Mouse (Mus musculus) A20 (cell line): Measurements from ENCODE around the gene Syt11.
"Not testable (repeated sequence)": the region's sequence is repeated elsewhere in the genome, so short reads cannot be mapped to it uniquely, and the experiment has no call there.

Experiments
- DNase-seq: peaks from one replicate; pipeline ENCODE4 v3.0.0-alpha.2; 2011; ENCODE audit warnings: low read depth, low spot score

The Syt11 gene

GRCm38 (mm10) chr3:88774939-88775841 is at the start of gene Syt11:
Gene Syt11 (minus strand): TSS chr3:88775164.
- DNase-seq, result peak; percentile 67

- DNase-seq, result no peak
Observed at GRCm38 (mm10) chr3:88803910-88804540, 29.1 kb upstream of the Syt11 start.

- not testable (repeated sequence) for DNase-seq
Observed at GRCm38 (mm10) chr3:88797507-88797906, 22.5 kb upstream of the Syt11 start.

GRCm38 (mm10) chr3:88788033-88788432 is 13.1 kb upstream of the Syt11 start:
- not testable (repeated sequence) for DNase-seq

- DNase-seq, result not testable (repeated sequence)
Observed at GRCm38 (mm10) chr3:88786805-88787204, 11.8 kb upstream of the Syt11 start.

GRCm38 (mm10) chr3:88786323-88786722 is 11.4 kb upstream of the Syt11 start:
- not testable (repeated sequence) for DNase-seq

GRCm38 (mm10) chr3:88784889-88785288 is 9.9 kb upstream of the Syt11 start:
- no peak for DNase-seq

- DNase-seq, result peak; percentile 58
Observed at GRCm38 (mm10) chr3:88773163-88773562, 1.8 kb downstream of the Syt11 start.

GRCm38 (mm10) chr3:88772399-88772798 is 2.6 kb downstream of the Syt11 start:
- DNase-seq, result peak; percentile 86

GRCm38 (mm10) chr3:88771941-88772280 is 3.1 kb downstream of the Syt11 start:
- DNase-seq, result not testable (repeated sequence)

- DNase-seq, result not testable (repeated sequence)
Observed at GRCm38 (mm10) chr3:88771189-88771940, 3.6 kb downstream of the Syt11 start.

- no peak for DNase-seq
Observed at GRCm38 (mm10) chr3:88762401-88762831, 12.5 kb downstream of the Syt11 start.

GRCm38 (mm10) chr3:88761619-88762018 is 13.3 kb downstream of the Syt11 start:
- DNase-seq, result no peak

GRCm38 (mm10) chr3:88758045-88758500 is 16.9 kb downstream of the Syt11 start:
- DNase-seq, result no peak

- DNase-seq, result no peak
Observed at GRCm38 (mm10) chr3:88756276-88756675, 18.7 kb downstream of the Syt11 start.

- DNase-seq, result no peak
Observed at GRCm38 (mm10) chr3:88755541-88755940, 19.4 kb downstream of the Syt11 start.

GRCm38 (mm10) chr3:88754283-88754682 is 20.7 kb downstream of the Syt11 start:
- peak; percentile 68 for DNase-seq

GRCm38 (mm10) chr3:88746871-88747231 is 28.1 kb downstream of the Syt11 start:
- no peak for DNase-seq

- DNase-seq, result no peak
Observed at GRCm38 (mm10) chr3:88746139-88746870, 28.7 kb downstream of the Syt11 start.

GRCm38 (mm10) chr3:88745534-88745933 is 29.4 kb downstream of the Syt11 start:
- peak; percentile 27 for DNase-seq

GRCm38 (mm10) chr3:88740147-88740546 is 34.8 kb downstream of the Syt11 start:
- peak; percentile 42 for DNase-seq
